Mouse (Mus musculus) kidney, adult 2 months (tissue): ENCODE results near the gene Fgf15.

Experiments used
- CTCF ChIP-seq: fragments of 200-500 bp; conservative IDR thresholded peaks from 2 replicates; pipeline ENCODE4 v1.5.1; 2011; ENCODE audit warnings: low read depth, mild to moderate bottlenecking, control low read depth, low read length, moderate library complexity, mixed read lengths; ENCODE audit not compliant: insufficient read depth, insufficient read length
- POLR2A ChIP-seq: fragments of 200-500 bp; IDR thresholded peaks from one replicate; pipeline ENCODE4 v1.6.1; 2011; ENCODE audit warnings: low read depth, low read length, control low read depth

DNA sequence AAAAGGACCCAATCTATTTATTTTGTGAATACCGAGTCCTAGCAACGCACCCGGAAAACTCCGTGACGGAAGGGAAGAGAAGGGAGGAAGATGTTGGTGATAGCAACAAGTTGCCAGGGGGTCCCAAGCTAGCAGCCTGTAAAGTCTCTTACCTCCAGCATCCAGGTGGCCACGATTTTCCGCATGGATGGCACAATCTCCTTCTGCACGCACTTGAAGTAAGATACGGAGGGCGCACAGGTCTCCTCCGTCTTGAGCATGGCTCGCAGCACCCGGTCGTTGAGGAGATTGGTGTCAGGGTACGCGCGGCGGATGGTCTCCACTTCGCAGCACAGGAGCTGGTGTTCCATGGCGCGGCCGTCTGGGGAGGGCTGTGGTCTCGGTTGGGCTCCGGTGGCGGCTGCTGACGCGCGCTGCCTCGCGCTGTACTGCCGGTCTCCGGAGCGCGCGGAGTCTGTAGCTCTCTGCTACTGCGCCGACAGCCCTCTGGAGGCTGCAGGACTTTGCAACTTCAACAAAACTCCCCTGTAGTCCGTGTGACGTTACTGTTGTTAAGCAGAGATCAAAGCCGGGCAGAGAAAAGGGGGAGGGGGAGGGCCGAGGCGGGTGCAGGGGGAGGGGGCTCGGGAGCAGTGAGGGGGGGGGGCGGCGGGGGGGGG, 43.1 kb downstream of the Fgf15 start, which contains the start of gene Ccnd1:
- TF ChIP-seq POLR2A (peak; percentile 74), CTCF (no peak)
